Mouse (Mus musculus): ENCODE results near the gene Cdk2ap2.

DNA sequence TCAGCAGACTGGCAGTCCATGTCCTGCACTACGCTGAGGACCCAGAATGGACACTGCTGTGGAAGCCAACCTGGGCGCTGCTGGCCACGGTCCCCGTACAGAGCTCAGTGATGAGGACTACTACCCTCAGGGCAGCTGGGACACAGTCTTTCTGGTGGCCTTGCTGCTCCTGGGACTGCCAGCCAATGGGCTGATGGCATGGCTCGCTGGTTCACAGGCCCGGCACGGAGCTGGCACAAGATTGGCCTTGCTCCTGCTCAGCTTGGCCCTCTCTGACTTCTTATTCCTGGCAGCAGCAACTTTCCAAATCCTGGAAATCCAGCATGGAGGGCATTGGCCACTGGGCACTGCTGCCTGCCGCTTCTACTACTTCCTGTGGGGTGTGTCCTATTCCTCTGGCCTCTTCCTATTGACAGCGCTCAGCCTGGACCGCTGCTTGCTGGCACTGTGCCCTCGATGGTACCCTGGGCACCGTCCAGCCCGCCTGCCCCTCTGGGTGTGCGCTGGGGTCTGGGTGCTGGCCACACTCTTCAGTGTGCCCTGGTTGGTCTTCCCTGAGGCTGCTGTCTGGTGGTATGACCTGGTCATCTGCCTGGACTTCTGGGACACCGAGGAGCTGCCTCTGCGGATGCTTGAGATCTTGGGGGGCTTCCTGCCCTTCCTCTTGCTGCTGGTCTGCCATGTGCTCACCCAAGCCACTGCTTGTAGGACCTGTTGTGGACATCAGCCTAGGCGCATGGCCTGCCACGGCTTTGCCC, 45.6 kb downstream of the Cdk2ap2 start:
- no peak for TF ChIP-seq CTCF (IDR thresholded peaks at IDR 0.05; ENCODE audit: control insufficient read depth, insufficient read depth, low read length)
- TF ChIP-seq POLR2A (IDR thresholded peaks at IDR 0.05; ENCODE audit: borderline replicate concordance, control insufficient read depth, low read depth, low read length) = no peak; the same call in 1 of the 2 replicates

All from bone marrow, adult 2 months (tissue).